Mouse (Mus musculus) layer of hippocampus, postnatal 36 days (tissue): ENCODE results near the gene Socs3. TPM values are rescaled to one million over a fixed set of nuclear protein-coding genes. Genes with fewer than 3 reads are reported as not detected.
A peak's percentile ranks its signal among the peaks of the same experiment; 100 is the strongest.

Experiments
- DNase-seq, 2 experiments: peaks; one replicate each; pipeline ENCODE4 v3.0.0; 2022
- total RNA-seq, 2 experiments: library from RNA; stranded (reverse); gene quantifications; 2 replicates each; pipeline ENCODE4 v1.2.3; 2021

Socs3 gene
- total RNA-seq, 2 experiments from 2014 or later: 1.3 to 1.4 TPM

GRCm38 (mm10) chr11:117995255-117995654, 25.4 kb upstream of the Socs3 start:
- no peak for DNase-seq

GRCm38 (mm10) chr11:117994250-117995057, 24.6 kb upstream of the Socs3 start:
- DNase-seq: no peak

- no peak for DNase-seq
These were observed 23.6 kb upstream of the Socs3 start for GRCm38 (mm10) chr11:117993190-117994175.

DNA sequence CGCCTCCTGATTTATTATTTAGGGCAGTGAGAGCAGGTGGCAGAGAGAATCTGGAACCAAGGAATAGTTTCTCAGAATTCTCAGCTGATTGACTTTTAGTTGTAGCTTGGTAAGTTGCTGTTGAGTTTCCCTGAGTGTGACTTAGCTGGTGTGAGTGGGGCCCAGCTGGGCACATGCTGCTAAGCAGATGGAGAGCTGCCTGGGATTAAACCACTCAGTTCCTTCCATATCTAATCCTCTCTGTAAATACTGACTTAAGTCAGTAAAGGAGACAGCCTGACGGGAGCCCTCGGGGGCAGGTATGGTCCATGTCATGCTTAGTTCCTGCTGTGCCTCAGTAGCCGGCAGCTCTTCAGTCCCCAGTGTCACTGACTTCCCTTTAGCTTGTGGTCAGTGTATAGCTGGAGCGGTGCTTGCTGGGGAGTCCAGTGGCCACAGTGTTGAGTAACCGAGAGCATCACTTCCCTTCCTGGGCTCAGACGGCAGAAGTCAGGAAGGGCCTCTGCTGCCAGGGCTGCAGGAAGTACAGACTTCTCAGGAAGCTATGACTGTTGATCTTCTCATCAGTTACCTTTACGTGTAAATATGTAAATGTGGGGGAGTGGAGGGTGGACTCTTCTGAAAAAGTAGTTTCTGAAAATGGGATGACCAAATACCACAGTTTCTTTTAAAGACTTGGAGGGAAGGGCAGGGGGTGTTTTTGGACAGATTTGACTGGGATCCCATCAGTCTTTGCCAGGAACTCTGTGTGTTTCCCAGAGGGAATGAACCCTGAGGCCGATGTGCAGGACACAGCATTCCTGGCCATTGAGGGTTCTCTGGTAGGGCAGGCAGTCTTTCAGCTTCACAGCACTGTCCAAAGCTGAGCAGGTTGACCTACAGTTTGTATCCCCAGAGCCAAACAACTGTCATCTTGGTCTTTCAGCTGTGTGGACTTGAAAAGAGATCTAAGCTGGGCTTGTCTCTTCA, 21.9 kb upstream of the Socs3 start:
- no peak for DNase-seq

GRCm38 (mm10) chr11:117989926-117990325, 20.1 kb upstream of the Socs3 start:
- DNase-seq: no peak

DNA sequence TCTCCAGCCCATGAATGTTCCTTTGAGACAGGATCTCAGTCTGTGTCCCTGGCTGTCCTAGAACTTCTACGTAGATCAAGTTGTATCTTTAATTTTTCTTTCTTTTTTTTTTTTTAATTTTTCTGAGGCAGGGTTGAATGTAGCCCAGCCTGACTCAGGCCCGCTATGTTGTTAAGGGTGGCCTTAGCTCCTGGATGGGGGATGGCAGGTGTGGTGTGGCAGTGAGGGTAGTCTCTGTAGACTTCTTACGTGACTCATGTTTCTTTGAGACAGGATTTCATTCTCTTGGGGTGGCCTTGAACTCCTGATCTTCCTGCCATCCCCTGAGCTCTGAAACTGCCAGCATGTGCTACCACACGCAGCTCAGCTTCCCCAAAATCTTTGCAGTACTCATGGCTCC, 19.4 kb upstream of the Socs3 start:
- no peak for DNase-seq

DNA sequence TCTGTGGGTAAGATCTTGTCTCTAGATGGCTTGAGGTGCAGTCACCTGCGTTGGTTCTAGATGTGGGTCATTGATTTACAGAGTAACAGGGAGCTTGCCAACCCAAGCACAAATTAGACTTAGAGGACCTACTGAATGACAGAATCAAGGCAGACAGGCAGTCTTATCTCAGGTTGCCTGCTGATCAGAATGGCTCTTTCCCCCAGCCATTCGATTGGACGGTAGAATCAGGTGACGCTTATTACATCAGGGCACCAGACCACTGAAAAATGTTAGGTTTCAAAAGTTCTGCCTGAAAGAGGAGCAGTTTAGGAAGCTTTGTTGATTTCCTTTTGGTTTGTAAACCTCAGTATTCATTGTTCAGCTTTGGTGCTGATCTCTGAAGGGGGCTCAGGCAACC, 18.1 kb upstream of the Socs3 start:
- no peak for DNase-seq

GRCm38 (mm10) chr11:117987032-117987451, 17.2 kb upstream of the Socs3 start:
- peak in 1 of 2 experiments; percentile 57 for DNase-seq

GRCm38 (mm10) chr11:117986126-117987031, 16.5 kb upstream of the Socs3 start, which contains the start of gene Pgs1:
Gene Pgs1 (plus strand): TSS chr11:117986292.
- DNase-seq: peak; percentile 92 to 93

GRCm38 (mm10) chr11:117983770-117984169, 13.9 kb upstream of the Socs3 start:
- DNase-seq: no peak

DNA sequence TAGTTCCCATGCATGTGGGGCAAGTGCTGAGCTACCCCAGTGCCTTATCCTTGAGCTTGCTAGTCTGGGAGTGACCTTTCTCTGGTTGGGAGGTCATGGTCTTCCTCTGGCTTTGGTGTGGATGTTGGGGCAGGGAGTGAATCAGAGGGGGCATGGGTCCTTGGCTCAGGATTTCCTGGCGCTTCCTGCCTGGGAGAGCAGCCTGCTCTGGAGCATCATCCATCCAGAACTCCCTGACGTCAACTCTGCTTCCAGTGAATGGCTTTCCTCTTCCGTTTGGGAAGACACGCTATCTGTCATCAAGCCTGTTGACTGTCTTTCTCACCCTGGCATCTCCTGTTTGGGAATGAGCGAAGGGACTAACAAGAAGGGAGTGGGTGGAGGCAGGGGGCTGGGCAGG, 12.6 kb upstream of the Socs3 start:
- DNase-seq: no peak

- DNase-seq: no peak
These were observed 9.5 kb upstream of the Socs3 start for GRCm38 (mm10) chr11:117979388-117979787.

DNA sequence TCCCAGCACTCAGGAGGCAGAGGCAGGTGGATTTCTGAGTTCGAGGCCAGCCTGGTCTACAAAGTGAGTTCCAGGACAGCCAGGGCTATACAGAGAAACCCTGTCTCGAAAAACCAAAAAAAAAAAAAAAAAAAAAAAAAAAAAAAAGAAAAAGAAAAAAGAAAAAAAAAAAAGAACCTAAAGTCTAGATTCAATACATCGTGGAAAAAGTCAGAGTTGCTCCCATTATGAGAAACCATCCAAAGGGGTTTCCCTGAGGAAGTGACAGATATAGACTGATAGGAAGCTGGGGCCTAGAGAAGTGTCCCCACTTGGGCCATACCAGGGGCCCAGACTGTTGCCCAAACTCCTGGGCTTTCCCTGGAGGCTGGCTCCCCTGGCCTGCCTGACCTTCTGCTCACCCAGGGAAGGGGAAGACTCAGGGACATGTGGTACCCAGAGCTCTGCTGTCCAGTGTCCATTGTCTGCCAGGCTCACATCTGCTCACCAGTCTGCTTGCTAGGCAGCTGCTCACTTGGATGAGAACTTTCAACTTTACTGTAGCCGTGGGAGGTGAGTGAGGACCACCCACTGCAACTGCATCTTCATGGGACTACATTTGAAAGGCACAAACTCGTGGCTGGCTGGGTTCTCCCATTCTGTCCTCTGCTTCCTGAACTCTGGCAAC, 8.0 kb upstream of the Socs3 start:
- no peak for DNase-seq

DNA sequence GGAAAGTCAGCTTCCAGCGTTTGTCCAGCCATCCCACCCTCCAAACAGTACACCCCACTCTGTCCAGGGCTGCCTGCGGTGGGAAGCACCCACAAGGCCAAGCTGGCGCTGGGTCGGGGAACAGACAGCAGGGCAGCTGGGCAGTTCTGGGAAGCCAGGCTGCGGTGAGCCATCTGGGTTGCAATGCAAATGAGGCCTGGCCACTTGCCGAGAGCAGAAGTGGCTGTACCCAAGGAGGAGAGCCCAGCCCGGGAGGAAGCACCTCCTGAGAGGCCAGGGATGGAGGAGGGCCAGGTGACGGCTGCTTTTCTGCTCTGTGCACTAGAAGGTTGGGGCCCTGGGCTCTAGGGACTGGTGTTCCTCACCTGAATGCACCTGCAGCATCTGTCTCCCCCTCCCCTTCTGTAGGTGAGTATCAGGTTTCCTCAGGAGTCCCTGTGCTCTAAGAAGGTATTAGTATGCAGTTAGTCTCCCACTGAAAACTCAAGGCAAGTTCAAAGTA, 6.3 kb upstream of the Socs3 start:
- DNase-seq: peak in 1 of 2 experiments; percentile 67

GRCm38 (mm10) chr11:117975211-117975967, 5.5 kb upstream of the Socs3 start:
- no peak for DNase-seq

- no peak for DNase-seq
These were observed 4.7 kb upstream of the Socs3 start for GRCm38 (mm10) chr11:117974327-117975125.

- DNase-seq: no peak
These were observed 3.7 kb upstream of the Socs3 start for GRCm38 (mm10) chr11:117973569-117973968.
